Mouse (Mus musculus) brain, embryonic 14.5 days (tissue): ENCODE results near the gene Stxbp1.

Source experiments
- CTCF ChIP-seq: fragments of 200-500 bp; IDR thresholded peaks from 2 replicates; pipeline ENCODE4 v1.5.1; 2012; ENCODE audit warnings: inconsistent platforms, mild to moderate bottlenecking, moderate library complexity, borderline replicate concordance; ENCODE audit not compliant: insufficient read depth, insufficient read length; ENCODE audit errors: extremely low read depth
- POLR2A ChIP-seq: fragments of 200-500 bp; IDR thresholded peaks from 2 replicates; pipeline ENCODE4 v1.6.1; 2012; ENCODE audit warnings: mild to moderate bottlenecking, inconsistent platforms, borderline replicate concordance; ENCODE audit not compliant: poor library complexity, insufficient read depth, insufficient read length, severe bottlenecking; ENCODE audit errors: extremely low read depth

DNA sequence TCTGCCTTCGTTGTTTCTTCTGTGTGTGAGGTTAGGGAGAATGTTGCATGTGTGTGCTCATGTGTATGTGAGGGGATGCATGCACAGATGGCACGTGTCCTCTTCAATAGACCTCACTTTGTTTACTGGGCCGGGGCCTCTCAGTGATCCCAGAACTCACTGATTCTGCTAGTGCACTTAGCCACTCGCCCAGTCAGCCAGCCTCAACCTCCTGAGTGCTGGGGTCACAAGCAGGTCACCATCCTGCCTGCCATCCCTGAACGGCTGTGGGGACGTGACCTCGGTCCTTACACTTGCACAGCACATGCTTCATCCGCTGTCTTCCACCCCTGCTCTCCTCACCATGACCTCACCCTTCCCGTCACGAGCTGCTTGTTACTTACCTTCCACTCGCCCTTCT is 23.9 kb downstream of the Stxbp1 start:
- no peak for TF ChIP-seq CTCF
- no peak for TF ChIP-seq POLR2A
